Mouse (Mus musculus): ENCODE measurements at regions not wholly inside any gene's neighbourhood (a gene's known extent, or its start where the extent isn't known, plus 50 kb on each side); places are given as distances from the start of the nearest gene placed in this dataset.

DNA sequence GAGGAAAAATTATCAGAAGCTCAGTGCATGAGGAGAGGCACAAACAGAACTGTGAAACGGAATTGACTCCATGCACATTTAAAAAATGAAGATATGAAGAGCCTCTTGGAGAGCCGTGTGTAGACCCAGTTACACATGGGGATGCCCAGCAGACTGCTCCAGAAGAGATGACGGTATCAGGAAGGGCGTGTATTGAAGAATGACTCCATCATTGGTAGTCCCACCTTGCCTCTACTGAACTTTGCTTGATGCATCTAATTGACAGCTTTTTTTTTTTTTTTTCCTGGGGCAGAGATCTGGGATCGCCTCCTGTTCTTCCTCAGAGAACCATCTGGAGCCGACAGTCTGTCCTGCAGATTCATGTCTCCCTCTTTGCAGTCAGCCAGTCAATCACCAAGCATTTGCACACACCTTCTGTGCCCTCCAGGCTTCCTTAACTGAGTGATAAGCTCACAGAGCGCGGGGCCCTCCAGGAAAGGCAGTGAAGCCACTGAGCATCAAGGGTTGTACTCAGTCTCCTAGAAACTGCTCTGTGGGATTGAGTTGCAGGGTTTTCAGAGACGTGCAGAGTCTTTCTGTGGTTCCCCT is 57.6 kb upstream of the D1Pas1 start:
- H3K27me3 ChIP-seq (replicated peaks), result peaks cover 15% of the 10 kb centered on the region
- 65% methylated on average over 9 of the region's 9 CpGs for WGBS
- H3K4me3 ChIP-seq (replicated peaks), result no peak overlapping the region
- H3K27ac ChIP-seq (replicated peaks), result no peak overlapping the region
- no peaks in the 10 kb centered on the region for H3K9me3 ChIP-seq (replicated peaks)
- peaks cover 12% of the 10 kb centered on the region; the same call in 1 of the 2 replicates for H3K4me1 ChIP-seq
- no peak overlapping the region for H3K4me2 ChIP-seq
- no peak overlapping the region for H3K9ac ChIP-seq (replicated peaks)
- no peak for ATAC-seq (ENCODE audit: low FRiP score)
- H3K36me3 ChIP-seq, result no peaks in the 10 kb centered on the region

DNA sequence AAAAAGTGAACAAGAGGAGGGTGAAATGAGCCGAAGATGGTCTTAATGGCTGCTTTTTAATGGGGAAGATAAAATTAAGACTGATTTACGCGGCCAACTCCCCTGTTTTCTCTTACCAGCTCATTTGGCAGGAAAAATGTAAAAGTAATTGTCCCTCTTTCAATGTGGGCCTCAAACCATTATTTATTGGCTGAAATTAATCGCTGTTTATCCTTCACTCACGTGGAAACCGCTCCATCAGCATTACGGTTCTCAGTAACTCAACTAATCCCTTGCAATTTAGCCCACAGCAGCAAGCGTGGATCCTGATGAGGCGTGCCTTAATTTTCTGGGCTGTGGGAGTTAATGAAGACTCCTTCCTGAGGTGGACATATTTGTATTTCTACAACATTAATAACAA is 58.1 kb upstream of the D1Pas1 start:
- ATAC-seq (ENCODE audit: low FRiP score), result no peak
- peaks cover 12% of the 10 kb centered on the region; the same call in 1 of the 2 replicates for H3K4me1 ChIP-seq
- no peak overlapping the region for H3K27ac ChIP-seq (replicated peaks)
- no peak overlapping the region for H3K9ac ChIP-seq (replicated peaks)
- no peak overlapping the region for H3K4me3 ChIP-seq (replicated peaks)
- H3K36me3 ChIP-seq, result no peaks in the 10 kb centered on the region
- H3K4me2 ChIP-seq, result no peak overlapping the region
- no peaks in the 10 kb centered on the region for H3K9me3 ChIP-seq (replicated peaks)
- WGBS, result 27% methylated on average over 9 of the region's 9 CpGs
- H3K27me3 ChIP-seq (replicated peaks), result peaks cover 17% of the 10 kb centered on the region

DNA sequence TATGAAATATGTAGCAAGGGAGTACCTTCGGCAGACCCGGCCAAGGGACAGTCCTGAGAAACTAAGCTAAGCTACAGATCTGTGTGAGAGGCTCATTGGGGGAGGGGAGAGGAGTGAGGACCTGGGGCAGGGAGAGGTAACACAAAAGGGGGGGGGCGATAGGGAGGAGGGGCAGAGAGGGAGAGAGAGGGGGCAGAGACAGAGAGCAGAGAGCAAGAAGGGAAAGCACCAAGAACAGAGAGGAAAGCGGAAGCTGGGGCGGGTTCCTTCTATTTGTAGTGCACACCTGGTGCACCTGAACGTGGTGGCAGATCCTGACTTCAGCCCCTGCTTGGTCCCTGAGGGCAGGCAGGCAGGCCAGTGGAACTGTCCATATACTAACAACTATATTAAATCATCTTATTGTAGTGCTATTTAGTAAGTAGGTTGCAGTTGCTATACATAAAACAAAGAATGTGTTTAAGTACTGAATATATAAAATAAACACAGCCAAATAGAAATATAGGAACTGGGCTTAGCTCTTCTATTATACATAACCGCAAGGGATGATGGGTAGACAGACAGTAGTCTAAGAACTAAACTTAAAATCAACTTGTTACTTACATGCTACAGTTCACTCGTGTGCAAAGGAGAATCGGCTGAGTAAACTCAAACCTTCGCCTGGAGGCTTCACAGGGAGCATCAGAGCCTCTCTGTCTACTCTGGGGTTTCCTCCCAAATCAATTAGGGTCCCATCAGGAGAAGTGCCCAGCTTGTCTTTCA is 59.6 kb upstream of the D1Pas1 start:
- H3K9ac ChIP-seq (replicated peaks), result no peak overlapping the region
- H3K4me1 ChIP-seq, result peaks cover 12% of the 10 kb centered on the region; the same call in 1 of the 2 replicates
- no peaks in the 10 kb centered on the region for H3K36me3 ChIP-seq
- H3K4me2 ChIP-seq, result no peak overlapping the region
- H3K27me3 ChIP-seq (replicated peaks), result peaks cover 9% of the 10 kb centered on the region
- no peaks in the 10 kb centered on the region for H3K9me3 ChIP-seq (replicated peaks)
- WGBS, result 77% methylated on average over 10 of the region's 10 CpGs
- ATAC-seq (ENCODE audit: low FRiP score), result no peak
- no peak overlapping the region for H3K27ac ChIP-seq (replicated peaks)
- H3K4me3 ChIP-seq (replicated peaks), result no peak overlapping the region

DNA sequence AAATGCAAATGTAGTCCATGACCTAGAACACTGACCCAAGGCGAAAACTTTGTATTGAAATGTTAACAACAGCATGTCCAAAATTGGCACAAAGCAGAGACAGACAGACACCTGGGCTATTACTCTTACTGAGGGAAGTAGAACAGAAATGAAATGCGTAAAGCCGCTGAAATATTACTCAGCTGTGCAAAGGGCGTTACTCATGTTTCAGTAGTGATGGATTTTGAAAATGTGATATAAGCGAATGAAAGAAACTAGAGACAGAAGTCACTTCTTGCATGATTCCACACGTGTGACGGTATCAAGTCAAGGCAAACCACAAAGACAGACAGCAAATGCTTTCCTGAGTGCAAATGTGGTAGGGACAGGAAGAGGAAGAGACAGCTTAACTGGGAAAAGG is 61.3 kb upstream of the D1Pas1 start:
- no peak overlapping the region for H3K9ac ChIP-seq (replicated peaks)
- 94% methylated on average over 7 of the region's 7 CpGs for WGBS
- no peak overlapping the region for H3K27ac ChIP-seq (replicated peaks)
- peaks cover 9% of the 10 kb centered on the region for H3K27me3 ChIP-seq (replicated peaks)
- no peak overlapping the region for H3K4me3 ChIP-seq (replicated peaks)
- ATAC-seq (ENCODE audit: low FRiP score), result no peak
- H3K36me3 ChIP-seq, result no peaks in the 10 kb centered on the region
- H3K4me2 ChIP-seq, result no peak overlapping the region
- no peaks in the 10 kb centered on the region for H3K9me3 ChIP-seq (replicated peaks)
- peaks cover 17% of the 10 kb centered on the region; the same call in 1 of the 2 replicates for H3K4me1 ChIP-seq

DNA sequence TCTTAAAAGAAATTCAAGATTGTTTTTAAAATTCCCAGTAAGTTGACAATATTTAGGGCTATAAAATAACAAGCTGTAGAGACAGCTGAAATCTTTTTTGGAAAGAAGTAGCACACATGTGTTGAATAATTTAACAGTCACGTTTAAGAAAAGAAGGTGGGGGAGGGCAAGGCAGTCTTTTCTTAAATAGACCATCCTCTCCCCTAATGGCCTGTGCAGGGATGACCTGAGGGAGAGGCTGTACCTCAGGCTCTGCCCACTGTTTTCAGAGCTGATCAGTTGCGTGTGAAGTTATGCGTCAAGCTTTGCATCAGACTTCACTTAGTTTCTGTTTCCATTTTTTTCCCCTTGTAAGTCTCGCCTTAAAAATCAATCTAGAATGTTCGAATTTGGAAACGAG is 65.7 kb upstream of the D1Pas1 start:
- Histone ChIP-seq H3K4me3 (replicated peaks) (no peak overlapping the region), H3K4me1 (peaks cover 14% of the 10 kb centered on the region), H3K4me2 (no peak overlapping the region), H3K9me3 (replicated peaks) (no peaks in the 10 kb centered on the region), H3K36me3 (no peaks in the 10 kb centered on the region), H3K27me3 (replicated peaks) (peaks cover 5% of the 10 kb centered on the region), H3K27ac (replicated peaks) (no peak overlapping the region), H3K9ac (replicated peaks) (no peak overlapping the region)
- 51% methylated on average over 6 of the region's 6 CpGs for WGBS
- no peak for ATAC-seq (ENCODE audit: low FRiP score)

DNA sequence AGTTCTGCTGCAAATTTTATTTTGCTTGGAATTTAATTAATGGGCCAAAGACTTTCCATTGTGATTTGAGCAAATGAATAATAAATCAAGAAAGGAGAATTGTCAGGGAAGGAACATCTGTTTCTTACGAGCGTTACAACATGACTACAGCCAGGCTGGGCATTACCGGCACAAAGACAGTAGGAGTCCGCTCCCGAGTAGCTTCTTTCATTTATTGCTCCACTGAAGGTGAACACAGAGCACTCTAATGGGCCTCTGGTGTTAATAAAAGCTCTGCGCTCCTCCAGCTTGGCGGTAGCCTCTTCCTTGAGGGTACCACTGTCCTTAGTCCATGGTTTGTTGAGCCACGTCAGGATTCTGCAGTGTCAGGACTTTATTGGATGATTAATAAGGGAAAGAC is 69.0 kb upstream of the D1Pas1 start:
- Histone ChIP-seq H3K9me3 (replicated peaks) (no peaks in the 10 kb centered on the region; the same call in 1 of the 2 replicates), H3K36me3 (no peaks in the 10 kb centered on the region), H3K27ac (replicated peaks) (no peak overlapping the region), H3K27me3 (replicated peaks) (0 out of 2 replicates have a peak, but pooled peaks cover 6% of the 10 kb centered on the region), H3K4me1 (peaks cover 14% of the 10 kb centered on the region), H3K4me3 (replicated peaks) (no peak overlapping the region), H3K9ac (replicated peaks) (no peak overlapping the region), H3K4me2 (no peak overlapping the region)
- no peak for ATAC-seq (ENCODE audit: low FRiP score)
- 17% methylated on average over 8 of the region's 8 CpGs for WGBS

DNA sequence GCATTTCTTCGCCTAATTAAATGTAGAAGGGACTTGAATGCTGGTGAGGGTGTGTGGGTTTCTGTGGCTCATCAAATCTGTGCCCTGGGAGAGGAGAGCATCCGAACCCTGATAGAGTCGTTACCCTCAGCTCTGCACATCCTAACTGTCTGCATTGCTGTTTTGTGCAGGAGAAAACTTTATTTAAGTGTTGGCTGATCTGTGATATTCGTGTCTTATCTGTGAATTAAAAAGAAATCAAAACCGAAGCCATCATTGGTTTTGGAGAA is 77.7 kb upstream of the D1Pas1 start:
- Histone ChIP-seq H3K36me3 (no peaks in the 10 kb centered on the region), H3K27me3 (replicated peaks) (peaks cover 19% of the 10 kb centered on the region), H3K4me1 (peaks cover 11% of the 10 kb centered on the region), H3K4me2 (no peak overlapping the region), H3K4me3 (replicated peaks) (no peak overlapping the region), H3K9ac (replicated peaks) (no peak overlapping the region), H3K27ac (replicated peaks) (no peak overlapping the region), H3K9me3 (replicated peaks) (no peaks in the 10 kb centered on the region)
- no peak for ATAC-seq (ENCODE audit: low FRiP score)
- WGBS, result 47% methylated on average over 5 of the region's 5 CpGs

DNA sequence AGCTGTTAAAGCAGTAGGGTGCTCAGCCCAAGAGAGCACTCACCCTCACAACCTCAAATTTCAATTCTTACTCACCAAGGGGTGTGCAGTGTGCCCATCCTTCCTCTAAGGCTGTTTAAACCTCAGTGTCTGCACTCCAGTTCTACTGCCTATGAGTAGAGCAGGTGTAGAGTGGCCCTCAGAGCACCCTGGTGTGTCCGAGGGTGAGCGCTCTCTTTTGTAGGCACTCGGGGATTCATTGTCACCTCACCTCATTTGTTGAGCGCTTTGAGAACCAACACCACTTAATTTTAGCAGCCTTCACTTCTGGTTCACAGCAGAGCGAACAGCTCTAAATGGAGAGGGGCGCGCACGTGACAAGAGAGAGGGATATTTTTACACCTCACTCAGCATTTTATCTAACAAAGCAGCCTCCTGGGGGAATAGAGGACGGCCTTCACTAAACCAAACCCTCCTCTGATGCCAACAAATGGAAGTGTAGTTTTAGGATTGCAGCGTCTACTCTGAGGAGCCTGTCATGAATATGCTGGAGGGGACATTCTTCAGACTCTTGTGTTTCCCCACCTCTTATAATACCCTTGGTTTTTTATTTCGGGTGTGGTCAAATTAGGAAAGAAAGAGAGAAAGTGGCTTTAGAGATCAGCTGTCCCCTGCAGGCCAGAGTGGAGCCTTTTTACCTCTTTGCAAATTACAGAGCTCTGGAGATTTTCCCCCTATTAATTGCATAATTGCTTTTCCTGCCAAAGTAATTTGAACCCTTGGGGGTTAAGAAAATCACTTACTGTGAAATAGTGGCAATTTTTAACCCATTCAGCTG is 78.2 kb upstream of the D1Pas1 start:
- Histone ChIP-seq H3K36me3 (no peaks in the 10 kb centered on the region), H3K4me3 (replicated peaks) (no peak overlapping the region), H3K9ac (replicated peaks) (no peak overlapping the region), H3K27ac (replicated peaks) (no peak overlapping the region), H3K27me3 (replicated peaks) (peaks cover 18% of the 10 kb centered on the region), H3K4me1 (peaks cover 11% of the 10 kb centered on the region), H3K9me3 (replicated peaks) (no peaks in the 10 kb centered on the region), H3K4me2 (no peak overlapping the region)
- WGBS, result 37% methylated on average over 11 of the region's 11 CpGs
- ATAC-seq (ENCODE audit: low FRiP score), result no peak

DNA sequence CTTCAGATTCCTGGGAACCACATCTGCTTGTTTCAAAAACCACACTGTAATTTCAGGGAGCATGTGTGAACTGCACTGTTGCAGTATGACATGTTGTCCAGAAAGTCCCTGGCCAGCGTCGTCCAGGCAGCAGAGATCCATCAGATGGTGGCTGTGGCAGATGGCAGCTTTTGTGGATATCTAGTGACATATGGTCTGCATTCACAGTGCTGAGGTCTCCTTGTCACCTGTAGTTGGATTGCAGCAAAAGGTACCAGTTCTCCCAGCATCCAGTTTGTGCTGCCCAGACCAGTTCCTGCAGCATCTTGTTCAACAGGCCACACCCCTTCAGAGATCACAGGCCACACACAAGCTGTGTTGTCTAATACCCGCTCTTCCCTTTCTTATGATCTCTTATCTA is 80.1 kb upstream of the D1Pas1 start:
- H3K27me3 ChIP-seq (replicated peaks), result peaks cover 15% of the 10 kb centered on the region
- H3K9ac ChIP-seq (replicated peaks), result no peak overlapping the region
- no peaks in the 10 kb centered on the region for H3K36me3 ChIP-seq
- WGBS, result 70% methylated on average over 3 of the region's 3 CpGs
- H3K9me3 ChIP-seq (replicated peaks), result no peaks in the 10 kb centered on the region
- no peak overlapping the region for H3K27ac ChIP-seq (replicated peaks)
- no peak overlapping the region for H3K4me3 ChIP-seq (replicated peaks)
- H3K4me1 ChIP-seq, result peaks cover 11% of the 10 kb centered on the region
- no peak overlapping the region for H3K4me2 ChIP-seq
- no peak for ATAC-seq (ENCODE audit: low FRiP score)

DNA sequence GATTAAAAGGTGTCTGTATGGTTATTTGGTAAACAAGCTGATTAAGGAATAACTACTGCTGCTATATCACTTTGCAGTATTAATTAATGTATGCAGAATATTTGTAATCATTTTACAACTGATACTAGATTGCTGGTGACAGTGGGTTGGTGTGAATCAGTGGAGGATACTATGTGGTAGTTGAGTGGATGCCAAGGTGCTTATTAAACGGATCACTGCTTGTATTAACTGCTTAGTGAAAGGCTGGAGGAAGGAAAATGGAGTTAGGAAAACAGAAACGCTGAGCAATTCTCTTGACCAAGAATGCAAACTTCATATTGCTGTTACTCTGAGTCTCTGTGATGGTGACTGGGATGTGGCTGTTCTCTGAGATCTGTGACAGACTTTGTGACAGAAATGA is 86.8 kb upstream of the D1Pas1 start:
- Histone ChIP-seq H3K4me1 (no peaks in the 10 kb centered on the region), H3K9ac (replicated peaks) (no peak overlapping the region), H3K27ac (replicated peaks) (no peak overlapping the region), H3K36me3 (no peaks in the 10 kb centered on the region), H3K4me3 (replicated peaks) (no peak overlapping the region), H3K4me2 (no peak overlapping the region), H3K9me3 (replicated peaks) (no peaks in the 10 kb centered on the region), H3K27me3 (replicated peaks) (peaks cover 6% of the 10 kb centered on the region; the same call in 1 of the 2 replicates)
- WGBS, result 70% methylated on average over 2 of the region's 2 CpGs
- no peak for ATAC-seq (ENCODE audit: low FRiP score)

DNA sequence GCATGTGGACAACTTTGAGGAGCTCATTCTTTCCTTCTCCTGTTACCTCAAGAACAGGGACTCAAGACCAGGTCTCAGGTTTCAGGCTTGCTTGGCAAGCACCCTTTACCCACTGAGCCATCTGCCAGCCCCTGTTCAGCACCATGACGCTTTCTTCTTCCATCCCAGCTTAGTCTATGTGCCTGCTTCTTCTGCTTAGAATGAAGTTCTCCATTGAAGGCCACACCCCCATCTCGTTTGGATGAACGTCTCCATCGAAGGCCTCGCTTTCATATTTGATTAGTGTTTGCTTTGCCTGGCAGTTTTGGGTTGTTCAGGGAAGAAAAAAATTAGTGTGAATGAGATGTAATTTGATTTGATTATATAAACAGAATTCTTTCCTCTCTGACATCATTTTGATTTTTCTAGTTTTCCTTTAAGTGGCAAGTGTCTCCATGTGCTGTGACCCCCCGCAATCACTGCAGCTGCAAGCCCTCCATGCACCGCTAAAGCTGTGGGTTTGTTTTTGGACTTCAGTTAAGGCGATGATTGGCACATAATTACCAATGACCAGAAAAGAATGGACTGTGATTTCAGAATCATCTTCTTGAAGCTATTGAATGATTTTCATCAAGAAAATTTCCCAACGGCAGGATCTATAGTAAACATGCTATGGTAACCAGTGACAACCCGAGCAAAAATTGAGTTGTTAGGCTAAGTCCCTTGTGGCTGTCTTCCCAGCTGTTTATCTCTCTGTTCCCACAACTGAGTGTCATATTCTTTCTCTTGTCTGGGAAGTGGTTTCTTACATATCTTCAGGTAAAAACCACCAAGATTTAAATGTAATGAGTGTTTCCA is 106.4 kb upstream of the D1Pas1 start:
- 91% methylated on average over 10 of the region's 10 CpGs for WGBS

More for the DNA sequence above, 106.4 kb upstream of the D1Pas1 start:
- Histone ChIP-seq H3K27me3 (replicated peaks) (no peaks in the 10 kb centered on the region), H3K27ac (replicated peaks) (no peak overlapping the region), H3K4me1 (no peaks in the 10 kb centered on the region), H3K9me3 (replicated peaks) (no peaks in the 10 kb centered on the region), H3K36me3 (no peaks in the 10 kb centered on the region), H3K9ac (replicated peaks) (no peak overlapping the region), H3K4me2 (no peak overlapping the region), H3K4me3 (replicated peaks) (no peak overlapping the region)
- no peak for ATAC-seq (ENCODE audit: low FRiP score)
